Mouse (Mus musculus) CH12.LX (cell line): ENCODE measurements at regions not wholly inside any gene's neighbourhood (a gene's known extent, or its start where the extent isn't known, plus 50 kb on each side); places are given as distances from the start of the nearest gene placed in this dataset.

Experiments used
- DNase-seq: peaks from one replicate; pipeline ENCODE4 v3.0.0-alpha.2; 2013; ENCODE audit errors: extremely low read depth
- H3K27ac ChIP-seq: 2 replicates; pipeline ENCODE4 v1.5.1; 2012; ENCODE audit warnings: low read depth, mild to moderate bottlenecking, control low read depth, moderate library complexity; ENCODE audit not compliant: insufficient read depth
- H3K27me3 ChIP-seq: replicated peaks from 2 replicates; pipeline ENCODE3; 2012; ENCODE audit warnings: inconsistent platforms
- H3K36me3 ChIP-seq, 2 experiments: replicated peaks in 1 of 2; 2 replicates each; pipeline versions ENCODE3 to v1.6.1; 2012; ENCODE audit warnings: inconsistent platforms in 1 of 2, low read length in 1 of 2, mild to moderate bottlenecking in 1 of 2, mixed read lengths in 1 of 2, moderate library complexity in 1 of 2; ENCODE audit not compliant: control insufficient read depth in 1 of 2, insufficient read depth in 1 of 2
- H3K4me1 ChIP-seq, 2 experiments: 2 replicates each; pipeline ENCODE4 v1.6.1; 2012; ENCODE audit warnings: inconsistent platforms in 1 of 2, moderate library complexity in 1 of 2; ENCODE audit not compliant: insufficient read depth in 2 of 2, control insufficient read depth in 1 of 2
- H3K4me2 ChIP-seq: 2 replicates; pipeline ENCODE4 v1.6.1; 2012; ENCODE audit warnings: low read depth, mild to moderate bottlenecking, control low read depth; ENCODE audit not compliant: poor library complexity, insufficient read depth, severe bottlenecking
- H3K4me3 ChIP-seq, 3 experiments: fragments of 150-350 bp in 1 of 3; sonication (generic) in 1 of 3; replicated peaks in 1 of 3; 2 replicates each; pipeline versions ENCODE3 to v1.5.1; 2011 to 2012; ENCODE audit warnings: low read depth in 2 of 3, low read length in 2 of 3, mild to moderate bottlenecking in 2 of 3, moderate library complexity in 2 of 3, control low read depth in 1 of 3, improper control_type of control experiment in 1 of 3, inconsistent platforms in 1 of 3, mixed read lengths in 1 of 3; ENCODE audit not compliant: poor library complexity in 1 of 3
- H3K79me2 ChIP-seq: replicated peaks from 2 replicates; pipeline ENCODE4 v1.6.1; 2012; ENCODE audit warnings: mild to moderate bottlenecking, moderate library complexity; ENCODE audit not compliant: control insufficient read depth, poor library complexity, insufficient read depth, severe bottlenecking; ENCODE audit errors: extremely low read depth
- H3K9ac ChIP-seq: 2 replicates; pipeline ENCODE4 v1.6.1; 2012; ENCODE audit warnings: low read depth, mild to moderate bottlenecking, control low read depth, moderate library complexity; ENCODE audit not compliant: insufficient read depth
- H3K9me3 ChIP-seq: replicated peaks from 2 replicates; pipeline ENCODE3; 2012; ENCODE audit warnings: low read length, inconsistent platforms, mixed read lengths
- BHLHE40 ChIP-seq: IDR thresholded peaks from 2 replicates; pipeline ENCODE4 v1.6.1; 2011; ENCODE audit warnings: mild to moderate bottlenecking, low read depth, low read length, improper control_type of control experiment
- E2F4 ChIP-seq: IDR thresholded peaks from 2 replicates; pipeline ENCODE4 v1.6.1; 2011; ENCODE audit warnings: low read depth, low read length, improper control_type of control experiment; ENCODE audit not compliant: insufficient replicate concordance
- ELF1 ChIP-seq: IDR thresholded peaks from 2 replicates; pipeline ENCODE4 v1.6.1; 2014; ENCODE audit warnings: low read depth, mild to moderate bottlenecking, inconsistent platforms, low read length, improper control_type of control experiment
- EP300 ChIP-seq: IDR thresholded peaks from 2 replicates; pipeline ENCODE4 v1.6.1; 2011; ENCODE audit warnings: low read length, improper control_type of control experiment
- ETS1 ChIP-seq: conservative IDR thresholded peaks from 2 replicates; pipeline ENCODE4 v1.6.1; 2012; ENCODE audit warnings: low read depth, mild to moderate bottlenecking, inconsistent platforms, low read length, improper control_type of control experiment, moderate library complexity
- HCFC1 ChIP-seq: IDR thresholded peaks from 2 replicates; pipeline ENCODE4 v1.6.1; 2012; ENCODE audit warnings: low read depth, mild to moderate bottlenecking, inconsistent platforms, low read length, improper control_type of control experiment
- IRF4 ChIP-seq: IDR thresholded peaks from 2 replicates; pipeline ENCODE4 v1.6.1; 2014; ENCODE audit warnings: low read depth, mild to moderate bottlenecking, inconsistent platforms, low read length, improper control_type of control experiment
- JUN ChIP-seq: IDR thresholded peaks from 2 replicates; pipeline ENCODE4 v1.6.1; 2011; ENCODE audit warnings: low read depth, mild to moderate bottlenecking, low read length, improper control_type of control experiment, moderate library complexity; ENCODE audit not compliant: insufficient read depth
- MAX ChIP-seq: IDR thresholded peaks from 2 replicates; pipeline ENCODE4 v1.6.1; 2011; ENCODE audit warnings: low read length, improper control_type of control experiment
- MAZ ChIP-seq: IDR thresholded peaks from 2 replicates; pipeline ENCODE4 v1.6.1; 2012; ENCODE audit warnings: low read depth, mild to moderate bottlenecking, inconsistent platforms, low read length, improper control_type of control experiment, moderate library complexity
- MXI1 ChIP-seq: IDR thresholded peaks from 2 replicates; pipeline ENCODE4 v1.6.1; 2011; ENCODE audit warnings: mild to moderate bottlenecking, low read depth, low read length, improper control_type of control experiment
- NRF1 ChIP-seq: IDR thresholded peaks from 2 replicates; pipeline ENCODE4 v1.6.1; 2014; ENCODE audit warnings: low read depth, mild to moderate bottlenecking, inconsistent platforms, low read length, improper control_type of control experiment, moderate library complexity
- PAX5 ChIP-seq: IDR thresholded peaks from 2 replicates; pipeline ENCODE4 v1.6.1; 2012; ENCODE audit warnings: low read length, inconsistent platforms, mixed read lengths
- SIN3A ChIP-seq: IDR thresholded peaks from 2 replicates; pipeline ENCODE4 v1.6.1; 2012; ENCODE audit warnings: low read length, improper control_type of control experiment, inconsistent platforms
- SMC3 ChIP-seq: IDR thresholded peaks from 2 replicates; pipeline ENCODE4 v1.6.1; 2011; ENCODE audit warnings: low read depth, low read length, improper control_type of control experiment
- TBP ChIP-seq: conservative IDR thresholded peaks from 2 replicates; pipeline ENCODE4 v1.6.1; 2011; ENCODE audit warnings: low read depth, low read length, improper control_type of control experiment
- TCF12 ChIP-seq: IDR thresholded peaks from 2 replicates; pipeline ENCODE4 v1.6.1; 2014; ENCODE audit warnings: low read depth, mild to moderate bottlenecking, inconsistent platforms, low read length, improper control_type of control experiment
- UBTF ChIP-seq: IDR thresholded peaks from 2 replicates; pipeline ENCODE4 v1.6.1; 2012; ENCODE audit warnings: low read depth, mild to moderate bottlenecking, inconsistent platforms, low read length, improper control_type of control experiment, moderate library complexity
- USF1 ChIP-seq: IDR thresholded peaks from 2 replicates; pipeline ENCODE4 v1.6.1; 2014; ENCODE audit warnings: low read depth, mild to moderate bottlenecking, inconsistent platforms, low read length, improper control_type of control experiment
- ZC3H11A ChIP-seq: IDR thresholded peaks from 2 replicates; pipeline ENCODE4 v1.6.1; 2012; ENCODE audit warnings: low read depth, mild to moderate bottlenecking, inconsistent platforms, low read length, improper control_type of control experiment
- ZKSCAN1 ChIP-seq: IDR thresholded peaks from 2 replicates; pipeline ENCODE4 v1.6.1; 2012; ENCODE audit warnings: low read depth, inconsistent platforms, low read length, improper control_type of control experiment, borderline replicate concordance
- ZNF384 ChIP-seq: IDR thresholded peaks from 2 replicates; pipeline ENCODE4 v1.6.1; 2012; ENCODE audit warnings: low read depth, low read length, improper control_type of control experiment, inconsistent platforms
- dilution Hi-C: fragments of 300-500 bp; cut with MboI; formaldehyde crosslinking; loops from 2 replicates; pipeline ENCODE4 v1.14.3; 2020; ENCODE audit warnings: low sequenced_read_pairs; ENCODE audit not compliant: extremely low pct_unique_long_range_greater_than_20kb, extremely low pct_ligation_motif_present
- in situ Hi-C: fragments of 300-500 bp; cut with MboI; formaldehyde crosslinking; loops from 3 replicates; pipeline ENCODE4 v1.14.3; 2019; ENCODE audit warnings: low sequenced_read_pairs, low pct_ligation_motif_present, low pct_unique_long_range_greater_than_20kb, mixed read lengths

DNA sequence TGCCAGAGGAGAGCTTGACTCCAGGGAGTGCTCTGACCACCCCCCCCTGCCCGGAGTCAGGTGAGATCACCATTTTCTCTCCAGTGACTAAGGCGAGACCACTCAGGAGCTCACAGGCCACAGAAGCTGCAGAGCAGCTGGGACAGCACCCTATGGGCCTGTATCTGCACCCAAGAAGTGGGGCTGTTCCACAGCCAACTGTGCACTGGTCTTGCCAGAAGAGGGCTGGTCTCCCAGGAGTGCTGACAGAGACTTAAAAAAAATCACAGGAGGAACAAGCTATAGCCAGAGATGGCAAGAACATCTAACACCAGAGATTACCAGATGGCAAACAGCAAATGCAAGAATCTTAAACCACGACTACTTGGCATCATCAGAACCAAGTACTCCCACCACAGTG, 437.0 kb upstream of the Slc5a7 start:
- Histone ChIP-seq H3K27me3 (no peaks in the 10 kb centered on the region), H3K4me2 (no peak overlapping the region), H3K27ac (no peak overlapping the region), H3K4me3 (no peak overlapping the region), H3K9me3 (peaks cover 32% of the 10 kb centered on the region), H3K79me2 (no peaks in the 10 kb centered on the region), H3K4me1 (no peaks in the 10 kb centered on the region), H3K9ac (no peak overlapping the region), H3K36me3 (no peaks in the 10 kb centered on the region)
- TF ChIP-seq NRF1 (no peak), JUN (no peak), SIN3A (no peak), TBP (no peak), ZNF384 (no peak), ELF1 (no peak), EP300 (no peak), IRF4 (no peak), HCFC1 (no peak), BHLHE40 (no peak), ETS1 (no peak), E2F4 (no peak), MXI1 (no peak), MAZ (no peak), ZKSCAN1 (no peak), SMC3 (no peak), UBTF (no peak), ZC3H11A (no peak)
- dilution Hi-C loops (no loop called here), in situ Hi-C loops (no loop called here)
- DNase-seq = no peak

DNA sequence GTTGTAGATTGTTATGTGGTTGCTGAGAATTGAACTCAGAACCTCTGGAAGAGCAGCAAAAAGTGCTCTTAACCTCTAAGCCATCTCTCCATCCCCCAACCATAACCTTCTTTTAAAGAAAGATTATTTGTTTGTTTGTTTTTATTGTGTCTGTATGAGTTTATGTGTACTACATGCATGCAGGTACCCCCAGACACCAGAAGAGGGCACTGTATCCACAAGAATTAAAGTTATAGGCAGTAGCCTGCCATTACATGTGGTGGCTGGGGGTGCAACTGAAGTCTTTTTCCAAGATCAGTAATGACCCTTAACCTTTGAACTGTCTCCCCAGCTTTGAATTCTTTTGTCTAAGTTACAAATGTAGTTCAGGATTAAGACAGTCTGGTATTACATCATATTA, 428.8 kb upstream of the Slc5a7 start:
- H3K4me3 ChIP-seq = no peak overlapping the region
- dilution Hi-C loops = no loop called here
- H3K27me3 ChIP-seq = no peaks in the 10 kb centered on the region
- no peak overlapping the region for H3K4me2 ChIP-seq
- peaks cover 24% of the 10 kb centered on the region for H3K9me3 ChIP-seq
- no peak for DNase-seq
- no peaks in the 10 kb centered on the region for H3K79me2 ChIP-seq
- H3K4me1 ChIP-seq = no peaks in the 10 kb centered on the region
- no peak overlapping the region for H3K9ac ChIP-seq
- in situ Hi-C loops = no loop called here
- no peak for TF ChIP-seq E2F4
- no peak for TF ChIP-seq MAX
- TF ChIP-seq MAZ = no peak
- TF ChIP-seq PAX5 = no peak
- TF ChIP-seq USF1 = no peak
- TF ChIP-seq JUN = no peak
- no peak for TF ChIP-seq TCF12
- no peak for TF ChIP-seq EP300
- TF ChIP-seq BHLHE40 = no peak
- TF ChIP-seq SMC3 = no peak
- no peak for TF ChIP-seq UBTF
- H3K36me3 ChIP-seq = no peaks in the 10 kb centered on the region
- H3K27ac ChIP-seq = no peak overlapping the region
